Comparison of ENCODE assay signal across 10 mouse cellular contexts in the genomic region with DNA sequence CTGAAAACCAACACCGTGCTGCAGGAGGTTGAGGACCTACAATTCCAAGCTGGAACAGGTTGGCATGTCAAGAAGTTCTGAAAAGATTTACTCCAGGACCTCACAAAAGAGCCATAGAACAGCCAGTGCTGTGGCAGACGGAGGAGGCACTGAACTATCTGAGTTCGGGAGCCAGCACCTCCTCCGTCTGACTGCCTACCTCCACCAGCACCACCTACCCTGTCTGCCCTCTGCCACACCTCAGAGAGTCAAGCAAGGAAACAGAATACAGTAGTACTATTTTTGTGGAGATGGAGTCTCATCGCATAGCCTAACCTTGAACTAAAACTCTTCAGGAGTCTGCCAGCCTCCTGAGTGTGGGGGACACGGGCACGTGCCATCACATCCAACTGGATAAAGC.
"Had no signal": no experiment of that assay in that cellular context is flagged by ENCODE, and none has a peak within 500 bp of the region (broad histone marks: within the 10 kb centered on the region; RNA-seq: fewer than 3 reads in every experiment).

No protein-coding gene starts in this region.

- H3K9ac ChIP-seq: liver, embryonic 15.5 days; lung, embryonic 14.5 days; midbrain, embryonic 13.5 days had no signal

- H3K27ac ChIP-seq: left cerebral cortex, adult 2 months; limb, embryonic 10.5 days; liver, embryonic 15.5 days; macrophage; midbrain, embryonic 13.5 days had no signal

- ATAC-seq: midbrain, embryonic 13.5 days had no signal

- DNase-seq: lung, embryonic 14.5 days; right cerebral cortex, postnatal 14 days; thymus, adult 18-20 months; thymus, postnatal 14 days had no signal

- H3K4me3 ChIP-seq: left cerebral cortex, adult 2 months; limb, embryonic 10.5 days; liver, embryonic 15.5 days; midbrain, embryonic 13.5 days had no signal

- H3K4me2 ChIP-seq: liver, embryonic 11.5 days; liver, embryonic 15.5 days; lung, embryonic 14.5 days; midbrain, embryonic 13.5 days had no signal

- H3K36me3 ChIP-seq: limb, embryonic 10.5 days; liver, embryonic 15.5 days; midbrain, embryonic 13.5 days had no signal

- H3K9me3 ChIP-seq: limb, embryonic 10.5 days; liver, embryonic 15.5 days; midbrain, embryonic 13.5 days had no signal

- H3K27me3 ChIP-seq: liver, embryonic 15.5 days had no signal
